Mouse (Mus musculus): ENCODE results near the gene Card10. TPM values are rescaled to one million over a fixed set of nuclear protein-coding genes. Genes with fewer than 3 reads are reported as not detected.

Card10 gene
- total RNA-seq, 2 experiments from 2014 or later: 5.6 to 6.6 TPM

GRCm38 (mm10) chr15:78835200-78836085, 32.6 kb upstream of the Card10 start:
- DNase-seq: peak in 1 of 2 experiments; percentile 52
- intact Hi-C loops (cut with DNase I): no loop called here

- intact Hi-C loops (cut with DNase I): no loop called here
- no peak for DNase-seq
Measured at GRCm38 (mm10) chr15:78834233-78835005, 31.6 kb upstream of the Card10 start.

- intact Hi-C loops (cut with DNase I): no loop called here
- DNase-seq: no peak
Measured at GRCm38 (mm10) chr15:78833582-78833981, 30.7 kb upstream of the Card10 start.

GRCm38 (mm10) chr15:78832701-78833123, 29.9 kb upstream of the Card10 start:
- DNase-seq: peak; percentile 79 to 84
- intact Hi-C loops (cut with DNase I): no loop called here

GRCm38 (mm10) chr15:78831720-78832657, 29.1 kb upstream of the Card10 start:
- no peak for DNase-seq
- intact Hi-C loops (cut with DNase I): no loop called here

GRCm38 (mm10) chr15:78830742-78831719, 28.2 kb upstream of the Card10 start:
- peak in 1 of 2 experiments; percentile 3 for DNase-seq
- intact Hi-C loops (cut with DNase I): no loop called here

GRCm38 (mm10) chr15:78829636-78830035, 26.8 kb upstream of the Card10 start:
- DNase-seq: no peak
- intact Hi-C loops (cut with DNase I): loop anchor here (5.0 kb wide), 1 partner anchor 38 kb away; no protein-coding TSS in a partner anchor

GRCm38 (mm10) chr15:78828315-78828714, 25.5 kb upstream of the Card10 start:
- no peak for DNase-seq
- intact Hi-C loops (cut with DNase I): loop anchor here (5.0 kb wide), 1 partner anchor 39 kb away; no protein-coding TSS in a partner anchor

GRCm38 (mm10) chr15:78826213-78827204, 23.7 kb upstream of the Card10 start:
- DNase-seq: peak in 1 of 2 experiments; percentile 63
- intact Hi-C loops (cut with DNase I): loop anchor here (1.0 to 5.0 kb wide), 2 partner anchors 22 to 41 kb away; no protein-coding TSS in a partner anchor

- DNase-seq: no peak
- intact Hi-C loops (cut with DNase I): no loop called here
Measured at GRCm38 (mm10) chr15:78816074-78816391, 13.2 kb upstream of the Card10 start.

- intact Hi-C loops (cut with DNase I): no loop called here
- no peak for DNase-seq
Measured at GRCm38 (mm10) chr15:78815314-78816073, 12.7 kb upstream of the Card10 start.

- intact Hi-C loops (cut with DNase I): no loop called here
- no peak for DNase-seq
Measured at GRCm38 (mm10) chr15:78813603-78814002, 10.8 kb upstream of the Card10 start.

- no peak for DNase-seq
- intact Hi-C loops (cut with DNase I): no loop called here
Measured at GRCm38 (mm10) chr15:78810146-78810545, 7.3 kb upstream of the Card10 start.

GRCm38 (mm10) chr15:78809739-78810138, 6.9 kb upstream of the Card10 start:
- DNase-seq: no peak

GRCm38 (mm10) chr15:78808980-78809379, 6.1 kb upstream of the Card10 start:
- no peak for DNase-seq
- intact Hi-C loops (cut with DNase I): no loop called here

More at GRCm38 (mm10) chr15:78809739-78810138, 6.9 kb upstream of the Card10 start:
- intact Hi-C loops (cut with DNase I): no loop called here

- no peak for DNase-seq
Measured at GRCm38 (mm10) chr15:78807141-78807540, 4.3 kb upstream of the Card10 start.

GRCm38 (mm10) chr15:78806614-78807013, 3.8 kb upstream of the Card10 start:
- no peak for DNase-seq
- intact Hi-C loops (cut with DNase I): no loop called here

More at GRCm38 (mm10) chr15:78807141-78807540, 4.3 kb upstream of the Card10 start:
- intact Hi-C loops (cut with DNase I): no loop called here
